Mouse (Mus musculus): Measurements from ENCODE around the gene Ankrd11. TPM values are rescaled to one million over a fixed set of nuclear protein-coding genes. Genes with fewer than 3 reads are reported as not detected.

The Ankrd11 gene
- total and polyA plus RNA-seq, 3 experiments: 49.2 to 235 (median 87.7) TPM

- Histone ChIP-seq H3K79me2 (ENCODE audit: control insufficient read depth, insufficient read depth, low read length, poor library complexity) (peaks cover 19% of the 10 kb centered on the region), H3K27ac (ENCODE audit: control insufficient read depth, low read depth, low read length) (no peak overlapping the region), H3K36me3 (ENCODE audit: control insufficient read depth in 1 of 2, insufficient read depth in 2 of 2, low read length in 2 of 2) (peaks cover 13 to 21% of the 10 kb centered on the region in 2 experiments), H3K27me3 (ENCODE audit: control insufficient read depth in 1 of 2, insufficient read depth in 2 of 2, low read length in 2 of 2) (no peaks in the 10 kb centered on the region), H3K4me3 (ENCODE audit: control insufficient read depth in 1 of 2, insufficient read depth in 1 of 2, low read depth in 2 of 2, low read length in 2 of 2) (no peak overlapping the region), H3K9me3 (replicated peaks; ENCODE audit: insufficient read depth, low read length) (no peaks in the 10 kb centered on the region), H3K4me1 (ENCODE audit: control insufficient read depth in 1 of 2, insufficient read depth in 2 of 2, low read length in 2 of 2) (peaks cover 10 to 16% of the 10 kb centered on the region in 2 experiments), H3K9ac (ENCODE audit: control insufficient read depth, low read depth, low read length, poor library complexity, severe bottlenecking) (no peak overlapping the region)
- TF ChIP-seq GABPA (IDR thresholded peaks at IDR 0.05; ENCODE audit: low read depth, low read length) (no peak), ETS1 (IDR thresholded peaks at IDR 0.05; ENCODE audit: low read depth, low read length) (peak; percentile 33; the same call in 1 of the 2 replicates), MXI1 (IDR thresholded peaks at IDR 0.05; ENCODE audit: low read depth, low read length) (no peak)
- peak; percentile 61 for DNase-seq (ENCODE audit: low read depth, low spot score)
Observed at GRCm38 (mm10) chr8:122905346-122905745, 136.7 kb downstream of the Ankrd11 start.

- Histone ChIP-seq H3K79me2 (ENCODE audit: control insufficient read depth, insufficient read depth, low read length, poor library complexity) (peaks cover 17% of the 10 kb centered on the region), H3K9me3 (replicated peaks; ENCODE audit: insufficient read depth, low read length) (no peaks in the 10 kb centered on the region), H3K27ac (ENCODE audit: control insufficient read depth, low read depth, low read length) (no peak overlapping the region), H3K4me1 (ENCODE audit: control insufficient read depth in 1 of 2, insufficient read depth in 2 of 2, low read length in 2 of 2) (peaks cover 10 to 16% of the 10 kb centered on the region in 2 experiments), H3K4me3 (ENCODE audit: control insufficient read depth in 1 of 2, insufficient read depth in 1 of 2, low read depth in 2 of 2, low read length in 2 of 2) (no peak overlapping the region), H3K9ac (ENCODE audit: control insufficient read depth, low read depth, low read length, poor library complexity, severe bottlenecking) (no peak overlapping the region), H3K27me3 (ENCODE audit: control insufficient read depth in 1 of 2, insufficient read depth in 2 of 2, low read length in 2 of 2) (no peaks in the 10 kb centered on the region), H3K36me3 (ENCODE audit: control insufficient read depth in 1 of 2, insufficient read depth in 2 of 2, low read length in 2 of 2) (peaks cover 15 to 21% of the 10 kb centered on the region in 2 experiments)
- TF ChIP-seq RCOR1 (IDR thresholded peaks at IDR 0.05; ENCODE audit: low read depth, low read length) (no peak), TCF12 (IDR thresholded peaks at IDR 0.05; ENCODE audit: low read depth, low read length) (no peak), TBP (IDR thresholded peaks at IDR 0.05; ENCODE audit: low read depth, low read length) (no peak), MAZ (IDR thresholded peaks at IDR 0.05; ENCODE audit: low read depth, low read length) (no peak)
- DNase-seq (ENCODE audit: low read depth, low spot score): no peak
Observed at GRCm38 (mm10) chr8:122904496-122904895, 137.6 kb downstream of the Ankrd11 start.

GRCm38 (mm10) chr8:122903002-122903401 lies 139.1 kb downstream of the Ankrd11 start:
- Histone ChIP-seq H3K9me3 (replicated peaks; ENCODE audit: insufficient read depth, low read length) (no peaks in the 10 kb centered on the region), H3K27ac (ENCODE audit: control insufficient read depth, low read depth, low read length) (no peak overlapping the region), H3K36me3 (ENCODE audit: control insufficient read depth in 1 of 2, insufficient read depth in 2 of 2, low read length in 2 of 2) (peaks cover 21 to 23% of the 10 kb centered on the region in 2 experiments), H3K4me3 (ENCODE audit: control insufficient read depth in 1 of 2, insufficient read depth in 1 of 2, low read depth in 2 of 2, low read length in 2 of 2) (no peak overlapping the region), H3K9ac (ENCODE audit: control insufficient read depth, low read depth, low read length, poor library complexity, severe bottlenecking) (no peak overlapping the region), H3K4me1 (ENCODE audit: control insufficient read depth in 1 of 2, insufficient read depth in 2 of 2, low read length in 2 of 2) (peaks cover 10 to 14% of the 10 kb centered on the region in 2 experiments), H3K79me2 (ENCODE audit: control insufficient read depth, insufficient read depth, low read length, poor library complexity) (peaks cover 17% of the 10 kb centered on the region), H3K27me3 (ENCODE audit: control insufficient read depth in 1 of 2, insufficient read depth in 2 of 2, low read length in 2 of 2) (no peaks in the 10 kb centered on the region)
- DNase-seq (ENCODE audit: low read depth, low spot score): no peak
- TF ChIP-seq SMC3 (IDR thresholded peaks at IDR 0.05; ENCODE audit: low read depth, low read length) (no peak), BHLHE40 (IDR thresholded peaks at IDR 0.05; ENCODE audit: borderline replicate concordance, low read depth, low read length) (no peak), E2F4 (IDR thresholded peaks at IDR 0.05; ENCODE audit: borderline replicate concordance, low read depth, low read length) (no peak), ZMIZ1 (IDR thresholded peaks at IDR 0.05; ENCODE audit: low read depth, low read length) (no peak), RCOR1 (IDR thresholded peaks at IDR 0.05; ENCODE audit: low read depth, low read length) (no peak), MYC (IDR thresholded peaks at IDR 0.05; ENCODE audit: low read depth, low read length) (no peak), HCFC1 (IDR thresholded peaks at IDR 0.05; ENCODE audit: low read depth, low read length) (no peak), POLR2A (IDR thresholded peaks at IDR 0.05; ENCODE audit: control insufficient read depth in 1 of 2, insufficient read depth in 1 of 2, low read depth in 1 of 2, low read length in 2 of 2, poor library complexity in 1 of 2) (no peak), TAL1 (IDR thresholded peaks at IDR 0.05; ENCODE audit: low read length) (no peak), CHD1 (IDR thresholded peaks at IDR 0.05; ENCODE audit: low read depth, low read length) (no peak), USF1 (IDR thresholded peaks at IDR 0.05; ENCODE audit: low read depth, low read length) (no peak)
